Mouse (Mus musculus) hematopoietic stem cell, adult 5-6 weeks (primary cell): ENCODE data around the gene Cox4i1. TPM values are rescaled to one million over a fixed set of nuclear protein-coding genes. Genes with fewer than 3 reads are reported as not detected.

Experiments used
- ATAC-seq, 2 experiments: fragments of 125-278 bp in 1 of 2; replicated peaks in 1 of 2; 2 replicates each; pipeline ENCODE4 v1.8.0; 2016 to 2017; ENCODE audit warnings: inconsistent platforms in 2 of 2, mild to moderate bottlenecking in 2 of 2, moderate number of reproducible peaks in 2 of 2, low read depth in 1 of 2, moderate TSS enrichment in 1 of 2; ENCODE audit not compliant: low FRiP score in 2 of 2, poor library complexity in 2 of 2, severe bottlenecking in 2 of 2, insufficient read depth in 1 of 2, low TSS enrichment in 1 of 2
- total RNA-seq: library from RNA; stranded (forward); fragments of 172-1452, 232-1000 nt; gene quantifications from 2 replicates; pipeline ENCODE4 v1.2.3, GENCODE M21; 2017

Cox4i1 gene
- total RNA-seq, 1 experiment from 2014 or later, result 291 TPM

DNA sequence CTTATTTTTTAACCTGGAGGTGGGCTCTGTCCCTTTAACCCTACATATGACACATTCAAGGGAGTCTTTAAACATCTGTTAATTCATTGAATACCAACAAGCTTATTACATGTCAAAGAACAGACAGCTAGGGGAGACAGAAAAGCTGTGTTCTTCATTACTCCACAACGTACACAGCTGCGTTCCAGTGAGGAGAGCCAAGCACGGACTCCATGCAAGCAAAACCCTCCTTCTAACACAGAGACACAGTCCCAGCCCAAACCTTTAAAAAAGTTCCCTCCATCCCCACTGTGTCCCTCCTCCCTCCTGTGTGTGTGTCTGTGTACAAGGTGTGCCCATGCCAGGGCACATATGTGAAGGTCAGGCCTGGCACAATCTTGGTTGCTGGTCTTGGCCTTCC is 38.2 kb downstream of the Cox4i1 start:
- ATAC-seq, result no peak

- no peak for ATAC-seq
Measured at GRCm38 (mm10) chr8:120709176-120709575, 41.2 kb downstream of the Cox4i1 start.

DNA sequence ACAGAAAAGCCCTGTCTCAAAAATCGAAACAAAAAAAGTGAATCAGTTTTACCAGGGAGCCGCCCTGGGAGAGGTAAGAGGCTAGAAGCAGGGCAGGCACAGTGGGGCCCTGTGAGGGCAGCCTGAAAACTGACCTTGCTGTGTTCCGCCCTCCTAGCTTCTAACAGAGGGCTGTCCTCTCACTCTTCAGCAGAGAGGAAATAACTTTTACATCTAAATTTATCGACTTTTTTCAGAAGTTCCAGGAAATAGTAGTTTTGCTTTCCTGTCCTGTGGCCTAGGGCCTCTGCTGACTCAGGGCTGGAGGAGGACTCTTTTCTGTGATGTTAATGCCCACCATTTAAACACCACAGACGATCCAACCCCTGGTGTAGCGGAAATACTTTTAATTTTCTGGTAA is 47.2 kb downstream of the Cox4i1 start:
- peak; percentile 75 to 78; a peak in 3 of 4 replicates for ATAC-seq

DNA sequence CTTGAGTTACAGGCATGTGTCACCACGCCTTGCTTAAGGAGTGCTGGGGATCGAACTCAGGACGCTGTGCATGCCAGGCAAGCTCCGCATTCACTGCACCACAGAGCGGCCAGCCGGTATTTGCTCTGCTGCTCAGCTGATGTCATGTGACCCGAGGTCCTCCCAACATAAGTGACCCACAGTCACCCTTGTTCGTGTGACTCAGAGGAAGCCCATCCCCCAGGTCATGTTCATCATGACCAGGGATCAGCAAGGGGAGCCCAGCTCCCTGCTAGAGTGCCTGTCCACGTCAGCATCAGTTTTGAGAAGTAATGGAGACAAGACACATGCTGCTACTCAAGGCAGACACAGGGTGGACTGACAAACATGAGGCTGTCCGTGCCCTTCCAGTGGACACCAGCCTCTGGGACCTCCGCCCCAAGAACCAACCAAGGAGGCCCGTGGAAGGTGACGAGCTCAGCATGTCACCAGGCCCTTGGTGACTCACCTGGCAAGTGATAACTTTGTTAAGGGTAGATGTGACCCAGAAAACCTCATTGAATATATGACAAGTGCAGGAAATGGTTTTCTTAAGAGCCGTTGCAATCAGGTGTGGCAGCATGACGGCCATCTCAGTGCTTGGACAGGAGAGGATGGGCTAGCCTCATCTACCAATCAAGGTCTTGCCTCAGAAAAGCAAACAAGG is 48.1 kb downstream of the Cox4i1 start:
- no peak for ATAC-seq

- no peak for ATAC-seq
Measured at GRCm38 (mm10) chr8:120719586-120720236, 51.7 kb downstream of the Cox4i1 start.

- ATAC-seq, result no peak
Measured at GRCm38 (mm10) chr8:120723025-120723424, 55.0 kb downstream of the Cox4i1 start.

Other genes starting within 250 kb of the Cox4i1 start
- gene Gins2, start 78.9 kb upstream of the Cox4i1 start, total RNA-seq, result 24.0 and 46.7 TPM in 2 replicates
- gene 1190005I06Rik, start 20.6 kb upstream of the Cox4i1 start, total RNA-seq, result 1.6 TPM in 1 of 2 replicates, not detected in the other
- gene Gm27021, start 143 bp upstream of the Cox4i1 start, total RNA-seq, result not detected in 2 replicates
- gene Emc8, start 351 bp downstream of the Cox4i1 start, total RNA-seq, result 34.8 and 40.2 TPM in 2 replicates
- 18.7 and 31.0 TPM in 2 replicates for gene Irf8, start 68.1 kb downstream of the Cox4i1 start, total RNA-seq